ENCODE assay signal across 8 mouse cellular contexts in genomic region chr5:33994671-33995625, GRCm38 (mm10). TPM values are rescaled to one million over a fixed set of nuclear protein-coding genes. Genes with fewer than 3 reads are reported as not detected.
A peak's percentile ranks its signal among the peaks of the same experiment; 100 is the strongest.
DNase-seq lines count a peak whose midpoint lies in the region; ATAC-seq and TF ChIP-seq lines count a peak whose summit lies in the region.

No protein-coding gene starts in this region.

- no peak for TF ChIP-seq EP300 in heart, adult 2 months (IDR thresholded peaks at IDR 0.05; ENCODE audit: insufficient read depth, low read depth, low read length)

- peak; percentile 58 for TF ChIP-seq CTCF in heart, adult 2 months (IDR thresholded peaks at IDR 0.05)

- H3K36me3 ChIP-seq in heart, adult 2 months (ENCODE audit: control insufficient read depth, insufficient read depth, low read length): no peaks in the 10 kb centered on the region
- no peaks in the 10 kb centered on the region for H3K36me3 ChIP-seq in heart, embryonic 11.5 days (ENCODE audit: control insufficient read depth, insufficient read depth, low read length)
- no peaks in the 10 kb centered on the region for H3K36me3 ChIP-seq in kidney, embryonic 16.5 days (ENCODE audit: insufficient read depth, low read length)
- no peaks in the 10 kb centered on the region for H3K36me3 ChIP-seq in midbrain, embryonic 14.5 days (ENCODE audit: control insufficient read depth, insufficient read depth, low read length)

- TF ChIP-seq POLR2A in heart, adult 2 months (IDR thresholded peaks at IDR 0.05; ENCODE audit: insufficient read depth, low read depth, low read length): no peak

- H3K4me1 ChIP-seq in heart, adult 2 months (ENCODE audit: control insufficient read depth, insufficient read depth, low read length): no peaks in the 10 kb centered on the region
- peaks cover 6% of the 10 kb centered on the region; the same call in 1 of the 2 replicates for H3K4me1 ChIP-seq in heart, embryonic 11.5 days (ENCODE audit: control insufficient read depth, insufficient read depth, low read length)
- peaks cover 17% of the 10 kb centered on the region for H3K4me1 ChIP-seq in kidney, embryonic 16.5 days (ENCODE audit: insufficient read depth, low read length)
- peaks cover 29% of the 10 kb centered on the region for H3K4me1 ChIP-seq in midbrain, embryonic 14.5 days (ENCODE audit: control insufficient read depth, insufficient read depth, low read length)

- H3K79me2 ChIP-seq in heart, adult 2 months (replicated peaks; ENCODE audit: control insufficient read depth, insufficient read depth, low read length): no peaks in the 10 kb centered on the region

- H3K27ac ChIP-seq in heart, adult 2 months: no peak overlapping the region
- H3K27ac ChIP-seq in heart, embryonic 11.5 days (ENCODE audit: low read depth, low read length): no peak overlapping the region
- no peak overlapping the region for H3K27ac ChIP-seq in kidney, embryonic 16.5 days (ENCODE audit: low read length)
- peak overlapping the region; percentile 97 for H3K27ac ChIP-seq in midbrain, embryonic 14.5 days (replicated peaks; ENCODE audit: low read depth, low read length)

- no peak for ATAC-seq in heart, embryonic 11.5 days (replicated peaks; ENCODE audit: insufficient number of reproducible peaks, low FRiP score, low TSS enrichment)
- ATAC-seq in kidney, embryonic 16.5 days (ENCODE audit: low FRiP score, low TSS enrichment): no peak
- no peak for ATAC-seq in midbrain, embryonic 14.5 days (ENCODE audit: low FRiP score, low TSS enrichment)

- intact Hi-C loops in heart, adult 2 months (cut with DNase I): no loop called here
- intact Hi-C loops in heart, postnatal 25 days (cut with DNase I): no loop called here

- peaks cover 16% of the 10 kb centered on the region for H3K27me3 ChIP-seq in heart, adult 2 months (ENCODE audit: control insufficient read depth, insufficient read depth, low read length)
- peaks cover 60% of the 10 kb centered on the region for H3K27me3 ChIP-seq in heart, embryonic 11.5 days (ENCODE audit: control insufficient read depth, insufficient read depth, low read length)
- peaks cover 59% of the 10 kb centered on the region for H3K27me3 ChIP-seq in kidney, embryonic 16.5 days (ENCODE audit: insufficient read depth, low read length)
- no peaks in the 10 kb centered on the region for H3K27me3 ChIP-seq in midbrain, embryonic 14.5 days (ENCODE audit: control insufficient read depth, insufficient read depth, low read length)

- peak; percentile 37 to 43 for DNase-seq in heart, adult 2 months
- no peak for DNase-seq in heart, postnatal 25 days (ENCODE audit: low spot score)
- peak; percentile 89 to 91 for DNase-seq in cerebellum, postnatal 10 days
- DNase-seq in liver: peak; percentile 42
- DNase-seq in midbrain, embryonic 14.5 days: peak; percentile 64
- DNase-seq in thymus, postnatal 25 days: peak; percentile 54

- H3K9ac ChIP-seq in heart, adult 2 months (ENCODE audit: low read depth, low read length): no peak overlapping the region
- no peak overlapping the region for H3K9ac ChIP-seq in heart, embryonic 11.5 days (ENCODE audit: low read depth, low read length)
- peak overlapping the region; percentile 64; the same call in 1 of the 2 replicates for H3K9ac ChIP-seq in kidney, embryonic 16.5 days (replicated peaks; ENCODE audit: low read length)
- H3K9ac ChIP-seq in midbrain, embryonic 14.5 days (replicated peaks; ENCODE audit: low read length): peak overlapping the region; percentile 88

- no peaks in the 10 kb centered on the region for H3K9me3 ChIP-seq in heart, embryonic 11.5 days (replicated peaks; ENCODE audit: control insufficient read depth, low read length)
- H3K9me3 ChIP-seq in kidney, embryonic 16.5 days (ENCODE audit: low read length): no peaks in the 10 kb centered on the region
- H3K9me3 ChIP-seq in midbrain, embryonic 14.5 days (ENCODE audit: control insufficient read depth, low read length): no peaks in the 10 kb centered on the region

- WGBS in heart, adult 2 months: 45% methylated on average over 28 of the region's 28 CpGs
- 30% methylated on average over 28 of the region's 28 CpGs for WGBS in heart, embryonic 11.5 days (ENCODE audit: insufficient replicate concordance)
- WGBS in kidney, embryonic 16.5 days: 29% methylated on average over 28 of the region's 28 CpGs
- 34% methylated on average over 28 of the region's 28 CpGs for WGBS in midbrain, embryonic 14.5 days

- peak overlapping the region; percentile 90 for H3K4me2 ChIP-seq in heart, embryonic 11.5 days
- H3K4me2 ChIP-seq in kidney, embryonic 16.5 days (replicated peaks; ENCODE audit: low read depth, low read length): peak overlapping the region; percentile 97
- H3K4me2 ChIP-seq in midbrain, embryonic 14.5 days (ENCODE audit: low read length): peak overlapping the region; percentile 64

- no peak overlapping the region for H3K4me3 ChIP-seq in heart, adult 2 months
- H3K4me3 ChIP-seq in heart, embryonic 11.5 days (ENCODE audit: low read depth, low read length): peak overlapping the region; percentile 57
- H3K4me3 ChIP-seq in kidney, embryonic 16.5 days (ENCODE audit: low read length): peak overlapping the region; percentile 64
- peak overlapping the region; percentile 85 for H3K4me3 ChIP-seq in midbrain, embryonic 14.5 days (replicated peaks; ENCODE audit: low read depth, low read length)

RNA-seq across cellular contexts. Expression of gene Nat8l, which starts 0.8 kb away (rescaled TPM):
- total RNA-seq in heart, adult 2 months (2021): 1 to 10 TPM; 1.1 TPM
- 3.1 and 5.7 TPM in 2 replicates for polyA plus RNA-seq in heart, adult 2 months (2012; rRNA removed)
- 1 to 10 TPM; 1.1 TPM for total RNA-seq in heart, postnatal 25 days (2021)
- 0.17 and 0.35 TPM in 2 replicates for polyA plus RNA-seq in heart, embryonic 11.5 days (2014; fragmentation: Nextera tagmentation; extraction: Ambion mirVana)
- 0.35 and 0.42 TPM in 2 replicates for polyA plus RNA-seq in kidney, embryonic 16.5 days (2015; fragmentation: Nextera tagmentation; extraction: Ambion mirVana)
- polyA plus RNA-seq in midbrain, embryonic 14.5 days (2014; fragmentation: Nextera tagmentation; extraction: Ambion mirVana): 3.2 and 4.8 TPM in 2 replicates

RNA-seq across cellular contexts. Expression of gene Gm1673, which starts 11.7 kb away (rescaled TPM):
- 1 to 10 TPM; 2.2 to 2.6 TPM for total RNA-seq in heart, adult 2 months (2021)
- polyA plus RNA-seq in heart, adult 2 months (2012; rRNA removed): 3.7 and 7.6 TPM in 2 replicates
- total RNA-seq in heart, postnatal 25 days (2021): 1 to 10 TPM; 2.8 to 3.1 TPM
- 67.7 and 87.1 TPM in 2 replicates for polyA plus RNA-seq in heart, embryonic 11.5 days (2014; fragmentation: Nextera tagmentation; extraction: Ambion mirVana)
- polyA plus RNA-seq in kidney, embryonic 16.5 days (2015; fragmentation: Nextera tagmentation; extraction: Ambion mirVana): 91.1 and 91.5 TPM in 2 replicates
- polyA plus RNA-seq in midbrain, embryonic 14.5 days (2014; fragmentation: Nextera tagmentation; extraction: Ambion mirVana): 456 and 786 TPM in 2 replicates

RNA-seq across cellular contexts. Expression of gene Nelfa, which starts 58.7 kb away (rescaled TPM):
- total RNA-seq in heart, adult 2 months (2021): 10 to 100 TPM; 10.3 to 10.4 TPM
- 15.8 and 18.4 TPM in 2 replicates for polyA plus RNA-seq in heart, adult 2 months (2012; rRNA removed)
- 10 to 100 TPM; 10.1 to 10.2 TPM for total RNA-seq in heart, postnatal 25 days (2021)
- polyA plus RNA-seq in heart, embryonic 11.5 days (2014; fragmentation: Nextera tagmentation; extraction: Ambion mirVana): 33.9 and 36.0 TPM in 2 replicates
- 64.1 and 70.2 TPM in 2 replicates for polyA plus RNA-seq in kidney, embryonic 16.5 days (2015; fragmentation: Nextera tagmentation; extraction: Ambion mirVana)
- polyA plus RNA-seq in midbrain, embryonic 14.5 days (2014; fragmentation: Nextera tagmentation; extraction: Ambion mirVana): 37.6 and 41.4 TPM in 2 replicates

Comparison
In these comparisons a context has a peak if more than half of its experiments do, and no peak if none do; other contexts are left out.
1. H3K9ac ChIP-seq: peak in kidney, embryonic 16.5 days (single experiment) and midbrain, embryonic 14.5 days (single experiment); none in heart, adult 2 months (single experiment) and heart, embryonic 11.5 days (single experiment).
2. Peak in every context shown above with its lines, with median percentiles within 50 percentile points of each other: H3K4me2 ChIP-seq.